Mouse (Mus musculus) myocyte (in vitro differentiated cells): ENCODE data around the gene BC035044. TPM values are rescaled to one million over a fixed set of nuclear protein-coding genes. Genes with fewer than 3 reads are reported as not detected.
"Not testable (repeated sequence)": the region's sequence is repeated elsewhere in the genome, so short reads cannot be mapped to it uniquely, and the experiment has no call there.

Experiments
- H3K27me3 ChIP-seq: one replicate; pipeline ENCODE4 v1.6.1; 2011; ENCODE audit not compliant: control insufficient read depth, insufficient read depth, insufficient read length
- H3K36me3 ChIP-seq: one replicate; pipeline ENCODE4 v1.6.1; 2011; ENCODE audit not compliant: control insufficient read depth, insufficient read depth
- H3K4me2 ChIP-seq: one replicate; pipeline ENCODE4 v1.6.1; 2011; ENCODE audit warnings: low read depth, control low read depth
- H3K4me3 ChIP-seq: one replicate; pipeline ENCODE4 v1.5.1; 2011; ENCODE audit warnings: mild to moderate bottlenecking, control low read depth, moderate library complexity
- H3K79me2 ChIP-seq: one replicate; pipeline ENCODE4 v1.6.1; 2011; ENCODE audit not compliant: control insufficient read depth, insufficient read depth
- H3ac ChIP-seq: one replicate; pipeline ENCODE4 v1.6.1; 2011; ENCODE audit not compliant: control insufficient read depth, insufficient read length
- CEBPB ChIP-seq: IDR thresholded peaks from 2 replicates; pipeline ENCODE4 v1.6.1; 2011; ENCODE audit warnings: mild to moderate bottlenecking, moderate library complexity; ENCODE audit not compliant: poor library complexity, insufficient read depth, severe bottlenecking
- E2F4 ChIP-seq: IDR thresholded peaks from one replicate; pipeline ENCODE4 v1.6.1; 2011; ENCODE audit warnings: mild to moderate bottlenecking, control low read depth, moderate library complexity; ENCODE audit not compliant: insufficient read depth
- MAX ChIP-seq: IDR thresholded peaks from one replicate; pipeline ENCODE4 v1.6.1; 2011; ENCODE audit warnings: low read depth, mild to moderate bottlenecking, control low read depth
- MYOD1 ChIP-seq, 3 experiments: IDR thresholded peaks; one replicate each; pipeline ENCODE4 v1.6.1; 2011; ENCODE audit warnings: control low read depth in 2 of 3, low read depth in 2 of 3, mild to moderate bottlenecking in 2 of 3, moderate library complexity in 1 of 3; ENCODE audit not compliant: insufficient read length in 2 of 3, control insufficient read depth in 1 of 3
- MYOG ChIP-seq, 3 experiments: IDR thresholded peaks; one replicate each; pipeline ENCODE4 v1.6.1; 2011; ENCODE audit warnings: control low read depth in 2 of 3, low read depth in 2 of 3, mild to moderate bottlenecking in 2 of 3; ENCODE audit not compliant: insufficient read length in 2 of 3, control insufficient read depth in 1 of 3, insufficient read depth in 1 of 3
- POLR2A ChIP-seq: IDR thresholded peaks from one replicate; pipeline ENCODE4 v1.6.1; 2011; ENCODE audit warnings: low read depth, mild to moderate bottlenecking, control low read depth, moderate library complexity; ENCODE audit not compliant: insufficient read length
- POLR2AphosphoS2 ChIP-seq: IDR thresholded peaks from one replicate; pipeline ENCODE4 v1.6.1; 2011; ENCODE audit warnings: low read depth, control low read depth; ENCODE audit not compliant: insufficient read length
- REST ChIP-seq: IDR thresholded peaks from one replicate; pipeline ENCODE4 v1.6.1; 2011; ENCODE audit warnings: mild to moderate bottlenecking, control low read depth, moderate library complexity; ENCODE audit not compliant: insufficient read depth, insufficient read length
- SRF ChIP-seq: IDR thresholded peaks from one replicate; pipeline ENCODE4 v1.6.1; 2011; ENCODE audit warnings: low read depth; ENCODE audit not compliant: control insufficient read depth, insufficient read length
- TCF12 ChIP-seq: IDR thresholded peaks from one replicate; pipeline ENCODE4 v1.6.1; 2011; ENCODE audit warnings: mild to moderate bottlenecking, control low read depth; ENCODE audit not compliant: poor library complexity, insufficient read depth, severe bottlenecking
- TCF3 ChIP-seq: IDR thresholded peaks from one replicate; pipeline ENCODE4 v1.6.1; 2011; ENCODE audit warnings: low read depth, control low read depth; ENCODE audit not compliant: insufficient read length
- USF1 ChIP-seq: IDR thresholded peaks from one replicate; pipeline ENCODE4 v1.6.1; 2011; ENCODE audit warnings: low read depth, mild to moderate bottlenecking, control low read depth, moderate library complexity
- polyA plus RNA-seq: library from polyadenylated mRNA; unstranded; fragments of >200 nt; fragmentation: generic; extraction: Trizol; gene quantifications from one replicate; pipeline ENCODE4 v1.2.1, GENCODE M21; 2012; ENCODE audit warnings: missing spikeins

Gene BC035044
- polyA plus RNA-seq: not detected

- Histone ChIP-seq H3K79me2 (no peaks in the 10 kb centered on the region), H3ac (no peak within 1 kb of the TSS), H3K4me3 (no peak within 1 kb of the TSS), H3K4me2 (no peak within 1 kb of the TSS), H3K27me3 (no peaks in the 10 kb centered on the region), H3K36me3 (no peaks in the 10 kb centered on the region)
- TF ChIP-seq TCF3: no peak
- no peak for TF ChIP-seq MYOD1 (IDR thresholded peaks at IDR 0.05; ENCODE audit: control insufficient read depth in 1 of 3, insufficient read length in 2 of 3, low read depth in 2 of 3)
- no peak for TF ChIP-seq POLR2A
- TF ChIP-seq MAX: no peak
- TF ChIP-seq CEBPB: no peak
- no peak for TF ChIP-seq MYOG (IDR thresholded peaks at IDR 0.05; ENCODE audit: control insufficient read depth in 1 of 3, insufficient read depth in 1 of 3, insufficient read length in 2 of 3, low read depth in 2 of 3)
- no peak for TF ChIP-seq POLR2AphosphoS2
- no peak for TF ChIP-seq SRF
- TF ChIP-seq REST: no peak
- no peak for TF ChIP-seq TCF12
Observed at GRCm38 (mm10) chr6:128890948-128891355, at the start of gene BC035044. Gene BC035044 (minus strand): TSS chr6:128891126.

GRCm38 (mm10) chr6:128935889-128936665, 45.2 kb upstream of the BC035044 start:
- H3K36me3 ChIP-seq, H3K4me2 ChIP-seq, H3K4me3 ChIP-seq, H3ac ChIP-seq, H3K27me3 ChIP-seq, H3K79me2 ChIP-seq: not testable (repeated sequence)

GRCm38 (mm10) chr6:128934081-128934480, 43.2 kb upstream of the BC035044 start, which contains the start of gene Clec2g:
Gene Clec2g (plus strand): TSS chr6:128934381.
- not testable (repeated sequence) for H3K36me3 ChIP-seq, H3ac ChIP-seq, H3K27me3 ChIP-seq, H3K4me2 ChIP-seq, H3K4me3 ChIP-seq, H3K79me2 ChIP-seq

GRCm38 (mm10) chr6:128933050-128933449, 42.1 kb upstream of the BC035044 start:
- H3K79me2 ChIP-seq: no peaks in the 10 kb centered on the region
- no peak overlapping the region for H3K4me2 ChIP-seq
- H3K36me3 ChIP-seq: no peaks in the 10 kb centered on the region
- no peak for TF ChIP-seq CEBPB
- no peak for TF ChIP-seq MYOD1 (IDR thresholded peaks at IDR 0.05; ENCODE audit: control insufficient read depth in 1 of 3, insufficient read length in 2 of 3, low read depth in 2 of 3)
- TF ChIP-seq POLR2A: no peak
- no peak for TF ChIP-seq TCF12
- no peak for TF ChIP-seq SRF
- no peak overlapping the region for H3ac ChIP-seq
- no peaks in the 10 kb centered on the region for H3K27me3 ChIP-seq
- H3K4me3 ChIP-seq: no peak overlapping the region

- no peak for TF ChIP-seq E2F4
- no peak for TF ChIP-seq USF1
- TF ChIP-seq MYOG (IDR thresholded peaks at IDR 0.05; ENCODE audit: control insufficient read depth in 1 of 3, insufficient read depth in 1 of 3, insufficient read length in 2 of 3, low read depth in 2 of 3): no peak
- no peak for TF ChIP-seq MAX
- TF ChIP-seq MYOD1 (IDR thresholded peaks at IDR 0.05; ENCODE audit: control insufficient read depth in 1 of 3, insufficient read length in 2 of 3, low read depth in 2 of 3): no peak
- H3ac ChIP-seq: no peak overlapping the region
Observed at GRCm38 (mm10) chr6:128917322-128917721, 26.4 kb upstream of the BC035044 start.

GRCm38 (mm10) chr6:128913598-128914254, 22.8 kb upstream of the BC035044 start:
- no peaks in the 10 kb centered on the region for H3K79me2 ChIP-seq
- no peaks in the 10 kb centered on the region for H3K27me3 ChIP-seq
- no peaks in the 10 kb centered on the region for H3K36me3 ChIP-seq
- H3K4me3 ChIP-seq: no peak overlapping the region
- H3K4me2 ChIP-seq: no peak overlapping the region
- no peak overlapping the region for H3ac ChIP-seq
- TF ChIP-seq MAX (no peak), POLR2A (no peak), TCF3 (no peak), MYOG (IDR thresholded peaks at IDR 0.05; ENCODE audit: control insufficient read depth in 1 of 3, insufficient read depth in 1 of 3, insufficient read length in 2 of 3, low read depth in 2 of 3) (no peak)

More at GRCm38 (mm10) chr6:128917322-128917721, 26.4 kb upstream of the BC035044 start:
- Histone ChIP-seq H3K4me2 (no peak overlapping the region), H3K36me3 (no peaks in the 10 kb centered on the region), H3K4me3 (no peak overlapping the region), H3K27me3 (no peaks in the 10 kb centered on the region), H3K79me2 (no peaks in the 10 kb centered on the region)

GRCm38 (mm10) chr6:128900796-128901552, 10.0 kb upstream of the BC035044 start:
- H3ac ChIP-seq, H3K27me3 ChIP-seq, H3K36me3 ChIP-seq, H3K4me2 ChIP-seq, H3K4me3 ChIP-seq, H3K79me2 ChIP-seq: not testable (repeated sequence)
